Mouse (Mus musculus) liver, embryonic 16.5 days (tissue): Measurements from ENCODE around the gene Rnf114. TPM values are rescaled to one million over a fixed set of nuclear protein-coding genes. Genes with fewer than 3 reads are reported as not detected.
A peak's percentile ranks its signal among the peaks of the same experiment; 100 is the strongest.

Source experiments
- ATAC-seq: fragments of 200-750 bp; cut with Nextera tagmentation; 2 replicates; pipeline ENCODE4 v1.8.0; 2017; ENCODE audit warnings: low read depth, mild to moderate bottlenecking, moderate number of reproducible peaks, moderate library complexity
- H3K27ac ChIP-seq: fragments of 300-500 bp; sonication (generic); 2 replicates; pipeline ENCODE4 v1.5.1; 2014; ENCODE audit warnings: mild to moderate bottlenecking, low read length
- H3K27me3 ChIP-seq: fragments of 300-500 bp; sonication (generic); 2 replicates; pipeline ENCODE4 v1.6.1; 2014; ENCODE audit warnings: low read depth, low read length, mixed read lengths; ENCODE audit not compliant: control insufficient read depth, insufficient read depth
- H3K36me3 ChIP-seq: fragments of 300-500 bp; sonication (generic); 2 replicates; pipeline ENCODE4 v1.6.1; 2014; ENCODE audit warnings: mild to moderate bottlenecking; ENCODE audit not compliant: control insufficient read depth, insufficient read depth
- H3K4me1 ChIP-seq: fragments of 300-500 bp; sonication (generic); 2 replicates; pipeline ENCODE4 v1.6.1; 2014; ENCODE audit warnings: low read depth, low read length, mixed read lengths; ENCODE audit not compliant: control insufficient read depth
- H3K4me2 ChIP-seq: fragments of 300-500 bp; sonication (generic); 2 replicates; pipeline ENCODE4 v1.6.1; 2014; ENCODE audit warnings: low read depth, low read length, mixed read lengths
- H3K4me3 ChIP-seq: fragments of 300-500 bp; sonication (generic); 2 replicates; pipeline ENCODE4 v1.5.1; 2014; ENCODE audit warnings: low read depth, mild to moderate bottlenecking, low read length
- H3K9ac ChIP-seq: fragments of 300-500 bp; sonication (generic); 2 replicates; pipeline ENCODE4 v1.6.1; 2014; ENCODE audit warnings: low read depth, low read length
- H3K9me3 ChIP-seq: fragments of 300-500 bp; sonication (generic); replicated peaks from 2 replicates; pipeline ENCODE4 v1.6.1; 2016; ENCODE audit warnings: low read length; ENCODE audit not compliant: control insufficient read depth
- WGBS: fragments of 180-500 bp; shearing (Covaris S2); extraction: QIAGEN DNeasy Blood & Tissue Kit; methylation state at CpG from one replicate; pipeline ENCODE4 v1.1.7; 2014; ENCODE audit not compliant: insufficient replicate concordance; 5-methylcytosine and 5-hydroxymethylcytosine counted together
- polyA plus RNA-seq: library from polyadenylated mRNA; unstranded; fragments of >200 nt; fragmentation: Nextera tagmentation; extraction: Ambion mirVana; gene quantifications from 2 replicates; pipeline ENCODE4 v1.2.1, GENCODE M21; 2015

Rnf114 gene
- polyA plus RNA-seq, 1 experiment from 2014 or later, result 36.7 TPM

GRCm38 (mm10) chr2:167482681-167483080 lies 9.8 kb upstream of the Rnf114 start:
- peaks cover 23% of the 10 kb centered on the region for H3K36me3 ChIP-seq
- H3K9ac ChIP-seq, result no peak overlapping the region
- H3K27me3 ChIP-seq, result no peaks in the 10 kb centered on the region
- WGBS, result 79% methylated on average over 4 of the region's 4 CpGs
- H3K27ac ChIP-seq, result no peak overlapping the region
- ATAC-seq, result no peak
- no peak overlapping the region for H3K4me3 ChIP-seq
- H3K4me1 ChIP-seq, result no peaks in the 10 kb centered on the region
- H3K4me2 ChIP-seq, result no peak overlapping the region
- no peaks in the 10 kb centered on the region for H3K9me3 ChIP-seq

- H3K4me2 ChIP-seq, result no peak overlapping the region
- H3K27ac ChIP-seq, result no peak overlapping the region
- no peak overlapping the region for H3K9ac ChIP-seq
- no peaks in the 10 kb centered on the region for H3K9me3 ChIP-seq
- WGBS, result 84% methylated on average over 27 of the region's 27 CpGs
- peaks cover 23% of the 10 kb centered on the region for H3K36me3 ChIP-seq
- peak; percentile 34; the same call in 1 of the 2 replicates for ATAC-seq
- H3K27me3 ChIP-seq, result no peaks in the 10 kb centered on the region
- no peak overlapping the region for H3K4me3 ChIP-seq
- H3K4me1 ChIP-seq, result no peaks in the 10 kb centered on the region
Observed at GRCm38 (mm10) chr2:167483081-167483826, 9.2 kb upstream of the Rnf114 start.

- no peaks in the 10 kb centered on the region for H3K9me3 ChIP-seq
- no peak overlapping the region for H3K4me3 ChIP-seq
- peaks cover 23% of the 10 kb centered on the region for H3K36me3 ChIP-seq
- H3K9ac ChIP-seq, result no peak overlapping the region
- WGBS, result 89% methylated on average over 24 of the region's 24 CpGs
- H3K4me1 ChIP-seq, result no peaks in the 10 kb centered on the region
- H3K27me3 ChIP-seq, result no peaks in the 10 kb centered on the region
- H3K4me2 ChIP-seq, result no peak overlapping the region
- no peak for ATAC-seq
- no peak overlapping the region for H3K27ac ChIP-seq
Observed at GRCm38 (mm10) chr2:167483827-167484410, 8.5 kb upstream of the Rnf114 start.

- Histone ChIP-seq H3K27ac (no peak overlapping the region), H3K27me3 (no peaks in the 10 kb centered on the region), H3K4me2 (no peak overlapping the region), H3K4me3 (no peak overlapping the region), H3K4me1 (no peaks in the 10 kb centered on the region), H3K36me3 (peaks cover 23% of the 10 kb centered on the region), H3K9me3 (no peaks in the 10 kb centered on the region), H3K9ac (no peak overlapping the region)
- no peak for ATAC-seq
- 86% methylated on average over 11 of the region's 11 CpGs for WGBS
Observed at GRCm38 (mm10) chr2:167484932-167485331, 7.5 kb upstream of the Rnf114 start.

GRCm38 (mm10) chr2:167485501-167486377 lies 6.7 kb upstream of the Rnf114 start:
- Histone ChIP-seq H3K4me1 (peaks cover 2% of the 10 kb centered on the region; the same call in 1 of the 2 replicates), H3K27me3 (no peaks in the 10 kb centered on the region), H3K9me3 (no peaks in the 10 kb centered on the region), H3K27ac (no peak overlapping the region), H3K4me3 (no peak overlapping the region), H3K9ac (no peak overlapping the region), H3K36me3 (peaks cover 23% of the 10 kb centered on the region), H3K4me2 (no peak overlapping the region)
- ATAC-seq, result no peak
- 83% methylated on average over 7 of the region's 7 CpGs for WGBS

GRCm38 (mm10) chr2:167486573-167486972 lies 5.9 kb upstream of the Rnf114 start:
- Histone ChIP-seq H3K4me3 (no peak overlapping the region), H3K36me3 (peaks cover 23% of the 10 kb centered on the region), H3K9me3 (no peaks in the 10 kb centered on the region), H3K9ac (no peak overlapping the region), H3K4me1 (peaks cover 10% of the 10 kb centered on the region), H3K27ac (no peak overlapping the region), H3K27me3 (no peaks in the 10 kb centered on the region), H3K4me2 (no peak overlapping the region)
- ATAC-seq, result no peak
- WGBS, result 75% methylated on average over 4 of the region's 4 CpGs

- H3K4me3 ChIP-seq, result no peak overlapping the region
- H3K27ac ChIP-seq, result no peak overlapping the region
- H3K9ac ChIP-seq, result no peak overlapping the region
- no peak for ATAC-seq
- H3K9me3 ChIP-seq, result no peaks in the 10 kb centered on the region
- peaks cover 20% of the 10 kb centered on the region for H3K36me3 ChIP-seq
- no peak overlapping the region for H3K4me2 ChIP-seq
- no peaks in the 10 kb centered on the region for H3K27me3 ChIP-seq
- 83% methylated on average over 6 of the region's 6 CpGs for WGBS
- peaks cover 15% of the 10 kb centered on the region for H3K4me1 ChIP-seq
Observed at GRCm38 (mm10) chr2:167487551-167487950, 4.9 kb upstream of the Rnf114 start.

GRCm38 (mm10) chr2:167487994-167488393 lies 4.5 kb upstream of the Rnf114 start:
- 83% methylated on average over 6 of the region's 6 CpGs for WGBS
- no peak overlapping the region for H3K4me2 ChIP-seq
- H3K4me1 ChIP-seq, result peaks cover 15% of the 10 kb centered on the region
- H3K9me3 ChIP-seq, result no peaks in the 10 kb centered on the region
- H3K9ac ChIP-seq, result no peak overlapping the region
- H3K27me3 ChIP-seq, result no peaks in the 10 kb centered on the region
- peaks cover 18% of the 10 kb centered on the region for H3K36me3 ChIP-seq
- ATAC-seq, result no peak
- no peak overlapping the region for H3K27ac ChIP-seq
- no peak overlapping the region for H3K4me3 ChIP-seq
